Mouse (Mus musculus) stomach, postnatal 0 days (tissue): ENCODE measurements around the gene Cryzl2.

Experiments used
- CTCF ChIP-seq: IDR thresholded peaks from 2 replicates; pipeline ENCODE4 v1.5.1; 2016; ENCODE audit warnings: antibody characterized with exemption, low read depth, mild to moderate bottlenecking, moderate library complexity
- EP300 ChIP-seq: optimal IDR thresholded peaks from 2 replicates; pipeline ENCODE3; 2016; ENCODE audit warnings: antibody characterized with exemption

- no peak for TF ChIP-seq CTCF
- TF ChIP-seq EP300: no peak
These were observed 14.3 kb downstream of the Cryzl2 start for GRCm38 (mm10) chr1:157472716-157473115.
